Mouse (Mus musculus): ENCODE results near the gene Frmd6.

GRCm38 (mm10) chr12:70832216-70832998 is 7.1 kb downstream of the Frmd6 start:
- TF ChIP-seq CTCF (IDR thresholded peaks at IDR 0.05; ENCODE audit: borderline replicate concordance, insufficient read depth, low read depth, low read length) (no peak), POLR2A (IDR thresholded peaks at IDR 0.05; ENCODE audit: borderline replicate concordance, insufficient read depth, low read length) (no peak)

Data from cerebellum, adult 2 months (tissue).